Mouse (Mus musculus) myocyte (in vitro differentiated cells): Measurements from ENCODE around the gene Gm7544.

Experiments
- E2F4 ChIP-seq: IDR thresholded peaks from one replicate; pipeline ENCODE4 v1.6.1; 2011; ENCODE audit warnings: mild to moderate bottlenecking, control low read depth, moderate library complexity; ENCODE audit not compliant: insufficient read depth
- MAX ChIP-seq: IDR thresholded peaks from one replicate; pipeline ENCODE4 v1.6.1; 2011; ENCODE audit warnings: low read depth, mild to moderate bottlenecking, control low read depth
- MYOD1 ChIP-seq, 3 experiments: IDR thresholded peaks; one replicate each; pipeline ENCODE4 v1.6.1; 2011; ENCODE audit warnings: control low read depth in 2 of 3, low read depth in 2 of 3, mild to moderate bottlenecking in 2 of 3, moderate library complexity in 1 of 3; ENCODE audit not compliant: insufficient read length in 2 of 3, control insufficient read depth in 1 of 3
- MYOG ChIP-seq, 3 experiments: IDR thresholded peaks; one replicate each; pipeline ENCODE4 v1.6.1; 2011; ENCODE audit warnings: control low read depth in 2 of 3, low read depth in 2 of 3, mild to moderate bottlenecking in 2 of 3; ENCODE audit not compliant: insufficient read length in 2 of 3, control insufficient read depth in 1 of 3, insufficient read depth in 1 of 3
- POLR2A ChIP-seq: IDR thresholded peaks from one replicate; pipeline ENCODE4 v1.6.1; 2011; ENCODE audit warnings: low read depth, mild to moderate bottlenecking, control low read depth, moderate library complexity; ENCODE audit not compliant: insufficient read length
- REST ChIP-seq: IDR thresholded peaks from one replicate; pipeline ENCODE4 v1.6.1; 2011; ENCODE audit warnings: mild to moderate bottlenecking, control low read depth, moderate library complexity; ENCODE audit not compliant: insufficient read depth, insufficient read length
- SRF ChIP-seq: IDR thresholded peaks from one replicate; pipeline ENCODE4 v1.6.1; 2011; ENCODE audit warnings: low read depth; ENCODE audit not compliant: control insufficient read depth, insufficient read length
- TCF12 ChIP-seq: IDR thresholded peaks from one replicate; pipeline ENCODE4 v1.6.1; 2011; ENCODE audit warnings: mild to moderate bottlenecking, control low read depth; ENCODE audit not compliant: poor library complexity, insufficient read depth, severe bottlenecking
- TCF3 ChIP-seq: IDR thresholded peaks from one replicate; pipeline ENCODE4 v1.6.1; 2011; ENCODE audit warnings: low read depth, control low read depth; ENCODE audit not compliant: insufficient read length
- USF1 ChIP-seq: IDR thresholded peaks from one replicate; pipeline ENCODE4 v1.6.1; 2011; ENCODE audit warnings: low read depth, mild to moderate bottlenecking, control low read depth, moderate library complexity

DNA sequence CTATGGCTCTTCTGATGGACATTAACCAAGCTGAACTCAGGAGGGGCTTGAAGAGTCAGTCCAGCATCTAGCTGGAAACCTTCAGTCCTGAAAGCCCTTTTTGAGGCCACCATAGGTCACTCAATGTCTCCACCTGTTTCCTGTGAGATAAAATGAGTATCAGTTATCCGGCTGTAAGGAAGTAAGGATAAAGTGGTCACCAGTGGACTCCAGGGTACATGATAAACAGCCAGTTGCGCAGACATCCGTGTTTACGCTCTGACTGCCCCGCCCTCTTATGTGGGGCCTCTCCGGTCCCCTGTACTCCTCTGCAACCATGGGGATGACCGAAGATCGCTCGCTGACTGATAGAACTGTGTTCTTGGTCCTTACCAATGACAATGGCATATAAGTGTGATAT is 18.5 kb upstream of the Gm7544 start:
- TF ChIP-seq POLR2A (no peak), MAX (no peak), MYOD1 (IDR thresholded peaks at IDR 0.05; ENCODE audit: control insufficient read depth in 1 of 3, insufficient read length in 2 of 3, low read depth in 2 of 3) (no peak), REST (no peak), TCF3 (no peak), TCF12 (no peak), USF1 (no peak), MYOG (IDR thresholded peaks at IDR 0.05; ENCODE audit: control insufficient read depth in 1 of 3, insufficient read depth in 1 of 3, insufficient read length in 2 of 3, low read depth in 2 of 3) (no peak), E2F4 (no peak), SRF (no peak)
